7 mouse cellular contexts compared by ENCODE assay signal in the genomic region with DNA sequence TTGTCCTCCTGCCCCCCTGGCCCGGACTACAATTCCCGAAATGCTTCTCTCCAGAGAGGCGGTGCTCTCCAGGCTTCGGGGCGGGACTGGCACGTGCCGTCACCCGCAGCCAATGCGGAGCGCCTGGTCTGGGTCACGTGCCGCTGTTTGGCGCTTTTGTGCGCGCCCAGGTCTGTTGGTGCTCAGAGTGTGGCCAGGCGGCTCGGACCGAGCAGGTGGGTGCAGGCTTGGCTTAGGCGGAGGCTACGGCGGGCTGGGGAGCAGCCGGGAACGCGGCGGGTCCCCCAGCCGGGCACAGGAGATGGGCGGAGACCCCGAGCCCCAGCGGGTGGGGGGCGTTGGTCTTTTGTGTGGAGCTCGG. TPM values are rescaled to one million over a fixed set of nuclear protein-coding genes. Genes with fewer than 3 reads are reported as not detected.
DNase-seq lines count a peak whose midpoint lies in the region; ATAC-seq lines count a peak whose summit lies in the region.

A gene (plus strand): TSS at position 106 of the 361 bp plus-strand sequence.

- peak; percentile 90 for DNase-seq in adrenal gland, adult 8-10 months
- DNase-seq in embryo, embryonic 9.5 days (ENCODE audit: extremely low spot score) = peak; percentile 96
- DNase-seq in kidney, adult 11 months = peak; percentile 94
- peak; percentile 96 for DNase-seq in limb, embryonic 10.5 days (ENCODE audit: low spot score)
- DNase-seq in spleen, adult 12 weeks (ENCODE audit: low spot score) = peak; percentile 87

- peak; percentile 91 for ATAC-seq in granulocyte monocyte progenitor cell, adult 5-6 weeks (replicated peaks; ENCODE audit: poor library complexity, severe bottlenecking)
- ATAC-seq in midbrain, embryonic 13.5 days = peak; percentile 94

- peaks cover 15% of the 10 kb centered on the region for H3K27me3 ChIP-seq in limb, embryonic 10.5 days (ENCODE audit: low read depth, poor library complexity, severe bottlenecking)
- H3K27me3 ChIP-seq in midbrain, embryonic 13.5 days = no peaks in the 10 kb centered on the region

- no peaks in the 10 kb centered on the region for H3K9me3 ChIP-seq in limb, embryonic 10.5 days (replicated peaks)
- H3K9me3 ChIP-seq in midbrain, embryonic 13.5 days = no peaks in the 10 kb centered on the region

- H3K9ac ChIP-seq in midbrain, embryonic 13.5 days (replicated peaks) = peak within 1 kb of the TSS; percentile 93

- peaks cover 23% of the 10 kb centered on the region for H3K4me1 ChIP-seq in limb, embryonic 10.5 days
- H3K4me1 ChIP-seq in midbrain, embryonic 13.5 days (replicated peaks) = peaks cover 58% of the 10 kb centered on the region

- H3K27ac ChIP-seq in limb, embryonic 10.5 days = peak within 1 kb of the TSS; percentile 99
- H3K27ac ChIP-seq in midbrain, embryonic 13.5 days = peak within 1 kb of the TSS; percentile 99

- peaks cover 34% of the 10 kb centered on the region for H3K36me3 ChIP-seq in limb, embryonic 10.5 days
- peaks cover 24% of the 10 kb centered on the region for H3K36me3 ChIP-seq in midbrain, embryonic 13.5 days

- H3K4me3 ChIP-seq in limb, embryonic 10.5 days = peak within 1 kb of the TSS; percentile 90
- peak within 1 kb of the TSS; percentile 63 for H3K4me3 ChIP-seq in midbrain, embryonic 13.5 days (replicated peaks)

- WGBS in limb, embryonic 10.5 days = under 1% methylated on average over 31 of the region's 31 CpGs
- 0% methylated on average over 31 of the region's 31 CpGs for WGBS in midbrain, embryonic 13.5 days

- peak within 1 kb of the TSS; percentile 85 for H3K4me2 ChIP-seq in midbrain, embryonic 13.5 days (replicated peaks)

RNA-seq across cellular contexts. Expression of the gene that starts here (rescaled TPM):
- total RNA-seq in adrenal gland, adult 8-10 months (2022) = 10 to 100 TPM; 20.9 to 31.8 (median 30.0) TPM
- total RNA-seq in granulocyte monocyte progenitor cell, adult 5-6 weeks (2014; fragmentation: Nextera tagmentation) = 878 and 904 TPM in 2 replicates
- 966 and 982 TPM in 2 replicates for total RNA-seq in granulocyte monocyte progenitor cell, adult 5-6 weeks (2017)
- polyA plus RNA-seq in limb, embryonic 10.5 days (2016; fragmentation: Nextera tagmentation; extraction: Ambion mirVana) = 1,855 and 1,993 TPM in 2 replicates
- polyA plus RNA-seq in midbrain, embryonic 13.5 days (2015; fragmentation: Nextera tagmentation; extraction: Ambion mirVana) = 7,568 and 8,132 TPM in 2 replicates

Comparison
In these comparisons a context has a peak if more than half of its experiments do, and no peak if none do; other contexts are left out.
1. Peak in every context shown above with its lines: DNase-seq, ATAC-seq, H3K4me3 ChIP-seq and H3K27ac ChIP-seq.
2. RNA of the gene that starts here (total RNA-seq): 878 to 982 TPM in granulocyte monocyte progenitor cell, adult 5-6 weeks; 20.9 to 31.8 TPM in adrenal gland, adult 8-10 months; every median in the first group is over 10 times any median in the second.